Mouse (Mus musculus): ENCODE measurements around the gene Sptan1.

The Sptan1 gene

GRCm38 (mm10) chr2:30062249-30063093, 97.1 kb downstream of the Sptan1 start:
- peak; percentile 58 for DNase-seq

GRCm38 (mm10) chr2:30063235-30063634, 97.9 kb downstream of the Sptan1 start:
- no peak for DNase-seq

GRCm38 (mm10) chr2:30063791-30064190, 98.4 kb downstream of the Sptan1 start:
- DNase-seq, result no peak

- no peak for DNase-seq
These were observed 98.9 kb downstream of the Sptan1 start for GRCm38 (mm10) chr2:30064298-30064697.

GRCm38 (mm10) chr2:30066046-30066901, 100.9 kb downstream of the Sptan1 start:
- DNase-seq, result peak; percentile 97

- peak; percentile 70 for DNase-seq
These were observed 101.9 kb downstream of the Sptan1 start for GRCm38 (mm10) chr2:30067031-30067888.

GRCm38 (mm10) chr2:30067962-30068361, 102.6 kb downstream of the Sptan1 start:
- no peak for DNase-seq

GRCm38 (mm10) chr2:30072875-30073274, 107.5 kb downstream of the Sptan1 start:
- DNase-seq, result no peak

- no peak for DNase-seq
These were observed 107.9 kb downstream of the Sptan1 start for GRCm38 (mm10) chr2:30073285-30073684.

GRCm38 (mm10) chr2:30075625-30076024, 110.3 kb downstream of the Sptan1 start:
- DNase-seq, result no peak

- no peak for DNase-seq
These were observed 111.1 kb downstream of the Sptan1 start for GRCm38 (mm10) chr2:30076439-30076838.

GRCm38 (mm10) chr2:30076959-30077358, 111.6 kb downstream of the Sptan1 start:
- DNase-seq, result no peak

GRCm38 (mm10) chr2:30077502-30078348, 112.4 kb downstream of the Sptan1 start, which contains the start of gene Pkn3:
Gene Pkn3 (plus strand): TSS chr2:30077684.
- peak; percentile 84 for DNase-seq

GRCm38 (mm10) chr2:30078349-30078712, 113.0 kb downstream of the Sptan1 start:
- DNase-seq, result no peak

- DNase-seq, result no peak
These were observed 113.4 kb downstream of the Sptan1 start for GRCm38 (mm10) chr2:30078760-30079159.

- no peak for DNase-seq
These were observed 114.9 kb downstream of the Sptan1 start for GRCm38 (mm10) chr2:30080181-30080800.
